Mouse (Mus musculus): ENCODE data around the gene Mast4. TPM values are rescaled to one million over a fixed set of nuclear protein-coding genes. Genes with fewer than 3 reads are reported as not detected.

Gene Mast4
- polyA plus RNA-seq, 1 experiment from 2014 or later = 21.1 TPM

DNA sequence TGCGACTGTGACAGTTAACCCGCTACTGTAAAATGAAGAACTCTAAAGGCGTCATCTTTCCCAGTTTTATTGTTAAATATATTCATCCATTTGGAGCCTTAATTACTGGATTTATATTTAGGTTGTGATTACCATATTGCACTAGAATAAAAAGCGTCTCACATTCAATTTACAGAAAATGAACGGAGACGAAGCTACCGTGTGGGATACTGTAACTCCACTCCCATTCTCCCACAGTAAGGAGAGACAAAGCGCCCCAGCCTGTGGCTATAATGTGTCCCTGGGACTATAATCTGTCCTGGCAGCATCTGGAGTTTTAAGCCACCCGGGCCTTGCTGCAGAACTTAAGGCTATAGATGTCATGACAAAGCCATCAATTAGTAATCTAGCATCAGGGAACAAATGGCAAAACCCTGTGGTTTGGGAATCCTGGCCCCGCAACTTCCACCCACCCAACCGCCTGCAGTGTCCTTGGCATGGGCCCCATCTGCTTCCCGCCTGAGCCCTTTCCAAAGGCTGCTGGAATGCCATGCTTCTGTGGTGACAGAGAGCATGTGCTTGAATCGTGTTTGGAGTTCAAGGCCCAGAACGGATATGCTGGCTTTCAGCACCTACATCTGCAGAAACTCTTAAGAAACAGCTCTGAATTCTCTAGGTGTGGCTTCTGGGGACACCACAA, 459.7 kb downstream of the Mast4 start:
- ATAC-seq (ENCODE audit: low read depth) (peak; percentile 66), DNase-seq (ENCODE audit: low spot score) (peak; percentile 76)
- WGBS = 74% methylated on average over 14 of the region's 14 CpGs
- Histone ChIP-seq H3K4me1 (ENCODE audit: control insufficient read depth, insufficient read depth, low read length) (peaks cover 19% of the 10 kb centered on the region; the same call in 1 of the 2 replicates), H3K27me3 (replicated peaks; ENCODE audit: control insufficient read depth, insufficient read depth, low read length) (no peaks in the 10 kb centered on the region), H3K4me3 (ENCODE audit: low read depth, low read length) (no peak overlapping the region), H3K27ac (replicated peaks; ENCODE audit: low read depth, low read length) (no peak overlapping the region), H3K4me2 (ENCODE audit: low read depth, low read length) (no peak overlapping the region), H3K9me3 (ENCODE audit: control insufficient read depth, low read length) (no peaks in the 10 kb centered on the region), H3K36me3 (ENCODE audit: control insufficient read depth, insufficient read depth, low read length) (no peaks in the 10 kb centered on the region), H3K9ac (ENCODE audit: low read depth, low read length) (no peak overlapping the region)

DNA sequence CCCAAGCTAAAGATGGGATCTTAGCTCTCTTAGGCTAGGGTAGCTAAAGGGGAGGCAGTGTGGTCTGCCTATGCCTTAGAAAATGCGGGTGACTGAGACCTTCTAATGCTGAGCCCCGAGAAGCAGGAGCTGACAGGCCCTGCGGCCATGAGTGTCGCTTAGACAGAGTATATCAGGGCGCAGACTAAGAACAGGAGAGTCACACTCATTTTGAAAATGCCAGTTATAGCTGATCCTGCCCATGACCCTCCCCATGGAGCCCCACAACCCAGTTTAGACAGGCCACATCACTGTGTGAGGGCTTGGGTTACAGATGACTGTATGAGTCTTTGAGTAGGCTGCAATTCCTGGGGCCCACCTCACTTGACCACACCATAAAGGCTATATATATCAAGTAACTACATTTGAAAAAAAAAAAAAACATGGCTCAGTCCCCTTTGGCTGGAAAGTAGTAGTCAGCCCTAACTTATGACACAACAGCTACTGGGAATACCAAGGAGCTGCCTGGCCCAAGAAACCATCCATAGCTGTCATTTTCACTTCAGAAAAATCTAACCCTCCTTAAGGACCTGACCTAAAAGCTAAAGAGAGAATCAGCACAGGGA, 460.8 kb downstream of the Mast4 start:
- DNase-seq (ENCODE audit: low spot score) (no peak), ATAC-seq (ENCODE audit: low read depth) (peak; percentile 71)
- H3K9me3 ChIP-seq (ENCODE audit: control insufficient read depth, low read length) = peaks cover 3% of the 10 kb centered on the region; the same call in 1 of the 2 replicates
- WGBS = 95% methylated on average over 5 of the region's 5 CpGs
- no peak overlapping the region for H3K27ac ChIP-seq (replicated peaks; ENCODE audit: low read depth, low read length)
- H3K4me3 ChIP-seq (ENCODE audit: low read depth, low read length) = no peak overlapping the region
- H3K27me3 ChIP-seq (replicated peaks; ENCODE audit: control insufficient read depth, insufficient read depth, low read length) = no peaks in the 10 kb centered on the region
- no peaks in the 10 kb centered on the region for H3K36me3 ChIP-seq (ENCODE audit: control insufficient read depth, insufficient read depth, low read length)
- H3K4me2 ChIP-seq (ENCODE audit: low read depth, low read length) = no peak overlapping the region
- peaks cover 19% of the 10 kb centered on the region; the same call in 1 of the 2 replicates for H3K4me1 ChIP-seq (ENCODE audit: control insufficient read depth, insufficient read depth, low read length)
- H3K9ac ChIP-seq (ENCODE audit: low read depth, low read length) = no peak overlapping the region; the same call in 1 of the 2 replicates

DNA sequence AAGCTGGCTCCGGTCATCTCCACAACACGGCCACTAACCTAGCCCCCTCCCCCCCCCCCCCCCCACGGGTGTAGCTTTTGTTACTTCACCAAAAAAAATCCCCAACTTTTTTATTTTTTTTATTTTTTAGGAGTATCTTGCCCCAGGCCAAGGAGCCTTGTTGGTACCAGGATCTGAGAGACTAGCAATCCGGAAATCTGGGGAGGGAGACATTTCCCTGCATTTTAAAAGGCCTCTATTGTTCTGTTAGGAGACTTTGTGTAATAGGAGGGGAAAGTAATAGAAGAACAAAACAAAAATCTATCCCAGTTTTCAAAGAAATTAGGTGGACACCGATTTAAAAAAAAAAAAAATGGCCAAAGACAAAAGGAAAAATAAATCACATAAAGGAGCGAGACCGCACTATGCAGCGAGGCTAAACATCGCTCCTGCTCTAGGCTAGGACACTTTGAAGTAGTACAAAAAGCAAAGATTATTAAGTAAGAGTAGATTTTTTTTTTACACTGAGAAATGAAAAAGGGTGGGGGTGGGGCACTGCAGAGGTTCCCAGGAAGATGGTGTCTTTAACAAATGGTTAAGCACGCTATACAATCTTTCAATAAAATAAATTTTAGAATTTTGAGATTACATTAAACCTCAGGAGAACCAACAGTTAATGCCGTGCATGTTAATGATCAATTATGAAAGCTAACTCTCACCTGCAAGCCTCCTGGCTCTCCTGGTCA, 462.8 kb downstream of the Mast4 start:
- peaks cover 15% of the 10 kb centered on the region; the same call in 1 of the 2 replicates for H3K4me1 ChIP-seq (ENCODE audit: control insufficient read depth, insufficient read depth, low read length)
- H3K27me3 ChIP-seq (replicated peaks; ENCODE audit: control insufficient read depth, insufficient read depth, low read length) = no peaks in the 10 kb centered on the region
- H3K36me3 ChIP-seq (ENCODE audit: control insufficient read depth, insufficient read depth, low read length) = no peaks in the 10 kb centered on the region
- no peak overlapping the region for H3K9ac ChIP-seq (ENCODE audit: low read depth, low read length)
- ATAC-seq (ENCODE audit: low read depth) (no peak), DNase-seq (ENCODE audit: low spot score) (no peak)
- no peak overlapping the region for H3K27ac ChIP-seq (replicated peaks; ENCODE audit: low read depth, low read length)
- WGBS = 64% methylated on average over 11 of the region's 11 CpGs
- H3K9me3 ChIP-seq (ENCODE audit: control insufficient read depth, low read length) = peaks cover 11% of the 10 kb centered on the region
- H3K4me2 ChIP-seq (ENCODE audit: low read depth, low read length) = no peak overlapping the region
- no peak overlapping the region for H3K4me3 ChIP-seq (ENCODE audit: low read depth, low read length)

DNA sequence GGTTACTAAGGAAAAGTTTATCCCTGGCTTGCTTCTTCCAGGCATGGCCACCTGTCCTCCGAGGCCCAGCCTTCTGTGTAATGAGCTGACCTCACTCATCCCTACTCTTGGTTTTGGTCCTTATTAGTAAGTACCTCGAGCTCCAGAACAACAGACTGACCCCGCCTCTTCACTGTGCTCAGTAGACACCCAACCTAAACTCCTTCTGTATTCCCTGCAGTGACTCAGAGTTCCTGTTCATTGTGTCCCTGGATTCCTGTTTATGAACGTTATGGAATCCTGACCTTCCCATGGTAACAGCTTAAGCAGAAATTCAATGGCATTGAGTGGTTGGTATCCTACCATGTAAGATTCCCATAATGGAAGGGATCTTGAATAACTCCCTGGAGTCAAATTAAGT, 464.8 kb downstream of the Mast4 start:
- no peaks in the 10 kb centered on the region for H3K36me3 ChIP-seq (ENCODE audit: control insufficient read depth, insufficient read depth, low read length)
- no peak overlapping the region for H3K4me3 ChIP-seq (ENCODE audit: low read depth, low read length)
- H3K4me2 ChIP-seq (ENCODE audit: low read depth, low read length) = no peak overlapping the region
- H3K27me3 ChIP-seq (replicated peaks; ENCODE audit: control insufficient read depth, insufficient read depth, low read length) = no peaks in the 10 kb centered on the region
- H3K9ac ChIP-seq (ENCODE audit: low read depth, low read length) = no peak overlapping the region
- no peak for ATAC-seq (ENCODE audit: low read depth)
- H3K4me1 ChIP-seq (ENCODE audit: control insufficient read depth, insufficient read depth, low read length) = peaks cover 13% of the 10 kb centered on the region
- WGBS = 77% methylated on average over 4 of the region's 4 CpGs
- DNase-seq (ENCODE audit: low spot score) = no peak
- H3K9me3 ChIP-seq (ENCODE audit: control insufficient read depth, low read length) = peaks cover 11% of the 10 kb centered on the region
- H3K27ac ChIP-seq (replicated peaks; ENCODE audit: low read depth, low read length) = no peak overlapping the region

DNA sequence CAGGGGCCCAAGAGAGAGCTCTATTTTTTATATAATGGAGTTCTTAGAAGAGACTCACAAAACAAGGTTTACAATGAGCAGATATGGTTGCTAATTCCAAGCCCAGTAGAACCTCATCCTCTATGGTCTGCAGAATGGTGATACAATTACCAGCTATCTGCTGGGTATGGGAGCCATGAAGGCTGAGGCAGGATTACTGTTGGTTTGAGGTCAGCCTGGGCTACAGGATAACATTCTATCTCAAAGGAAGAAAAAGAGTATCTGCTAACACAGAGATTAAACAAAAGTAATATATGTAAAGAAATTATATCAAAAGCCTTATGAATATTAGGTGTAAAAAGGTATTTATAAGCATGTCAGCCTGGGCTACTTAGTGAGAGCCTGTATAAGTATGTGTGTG, 467.5 kb downstream of the Mast4 start:
- ATAC-seq (ENCODE audit: low read depth) (no peak), DNase-seq (ENCODE audit: low spot score) (no peak)
- H3K27ac ChIP-seq (replicated peaks; ENCODE audit: low read depth, low read length) = no peak overlapping the region
- no peaks in the 10 kb centered on the region for H3K36me3 ChIP-seq (ENCODE audit: control insufficient read depth, insufficient read depth, low read length)
- H3K4me2 ChIP-seq (ENCODE audit: low read depth, low read length) = no peak overlapping the region
- H3K9me3 ChIP-seq (ENCODE audit: control insufficient read depth, low read length) = peaks cover 11% of the 10 kb centered on the region
- no peak overlapping the region for H3K9ac ChIP-seq (ENCODE audit: low read depth, low read length)
- peaks cover 14% of the 10 kb centered on the region for H3K4me1 ChIP-seq (ENCODE audit: control insufficient read depth, insufficient read depth, low read length)
- H3K27me3 ChIP-seq (replicated peaks; ENCODE audit: control insufficient read depth, insufficient read depth, low read length) = no peaks in the 10 kb centered on the region
- no peak overlapping the region for H3K4me3 ChIP-seq (ENCODE audit: low read depth, low read length)

DNA sequence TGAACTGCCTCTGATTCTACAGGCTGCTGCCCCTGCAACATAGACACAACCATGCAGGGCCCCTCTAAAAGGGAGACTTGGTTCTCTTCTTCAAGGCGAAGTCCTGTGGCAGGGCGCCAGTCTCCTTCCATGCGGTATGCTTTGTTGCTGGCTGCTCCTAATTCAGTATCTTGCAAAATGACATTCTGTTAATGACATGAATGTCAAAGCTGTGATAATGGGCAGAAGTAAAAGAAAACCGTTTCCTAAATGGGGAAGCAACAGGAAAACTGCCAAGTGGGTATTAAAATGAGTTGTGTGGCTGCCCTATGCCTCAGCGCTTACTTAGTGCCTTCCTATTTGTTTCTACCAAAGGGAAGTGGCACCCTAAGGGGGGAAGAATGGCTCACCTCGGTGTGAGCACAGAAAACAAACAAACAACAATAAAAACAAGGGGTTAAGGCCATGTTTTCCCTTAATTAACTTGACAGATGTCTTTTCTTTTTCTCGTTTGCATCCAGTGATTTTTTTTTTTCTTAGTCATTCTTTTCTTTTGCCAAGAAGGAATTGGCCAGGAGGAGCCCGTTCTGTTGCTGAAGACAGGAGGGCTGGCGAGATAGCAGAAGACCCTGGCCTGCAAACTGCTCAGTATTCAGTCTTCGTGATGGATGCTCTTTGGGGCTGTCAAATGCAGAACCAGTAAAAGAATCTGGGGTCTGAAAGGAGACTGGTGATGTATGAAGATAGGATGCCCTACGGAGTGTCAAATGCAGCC, 468.1 kb downstream of the Mast4 start:
- Histone ChIP-seq H3K9me3 (ENCODE audit: control insufficient read depth, low read length) (peaks cover 11% of the 10 kb centered on the region), H3K27ac (replicated peaks; ENCODE audit: low read depth, low read length) (peak overlapping the region; percentile 57), H3K4me3 (ENCODE audit: low read depth, low read length) (no peak overlapping the region), H3K4me2 (ENCODE audit: low read depth, low read length) (no peak overlapping the region), H3K9ac (ENCODE audit: low read depth, low read length) (no peak overlapping the region), H3K4me1 (ENCODE audit: control insufficient read depth, insufficient read depth, low read length) (peaks cover 14% of the 10 kb centered on the region), H3K36me3 (ENCODE audit: control insufficient read depth, insufficient read depth, low read length) (no peaks in the 10 kb centered on the region), H3K27me3 (replicated peaks; ENCODE audit: control insufficient read depth, insufficient read depth, low read length) (no peaks in the 10 kb centered on the region)
- ATAC-seq (ENCODE audit: low read depth) (peak; percentile 33; the same call in 1 of the 2 replicates), DNase-seq (ENCODE audit: low spot score) (peak; percentile 64)
- WGBS = 50% methylated on average over 11 of the region's 11 CpGs

DNA sequence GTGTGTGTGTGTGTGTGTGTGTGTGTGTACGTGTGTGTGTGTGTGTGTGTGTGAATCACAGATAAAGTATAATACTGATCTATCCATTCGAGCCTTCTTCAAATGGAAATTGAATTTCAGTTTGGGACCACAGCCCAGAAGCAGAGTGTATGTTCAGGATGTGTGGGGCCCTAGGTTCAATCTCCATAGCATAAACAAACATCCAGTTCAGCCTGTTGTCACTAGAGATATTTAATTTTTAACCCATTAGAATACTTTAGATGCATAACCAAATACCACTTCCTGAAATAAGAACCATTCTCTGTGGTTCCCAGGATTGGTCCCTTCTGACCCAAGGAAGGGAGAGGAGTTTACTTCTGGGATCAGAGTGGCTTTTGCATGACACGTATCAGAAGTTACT, 468.8 kb downstream of the Mast4 start:
- Histone ChIP-seq H3K9me3 (ENCODE audit: control insufficient read depth, low read length) (peaks cover 11% of the 10 kb centered on the region), H3K9ac (ENCODE audit: low read depth, low read length) (no peak overlapping the region), H3K4me2 (ENCODE audit: low read depth, low read length) (no peak overlapping the region), H3K4me3 (ENCODE audit: low read depth, low read length) (no peak overlapping the region), H3K27ac (replicated peaks; ENCODE audit: low read depth, low read length) (peak overlapping the region; percentile 57), H3K4me1 (ENCODE audit: control insufficient read depth, insufficient read depth, low read length) (peaks cover 18% of the 10 kb centered on the region), H3K27me3 (replicated peaks; ENCODE audit: control insufficient read depth, insufficient read depth, low read length) (no peaks in the 10 kb centered on the region), H3K36me3 (ENCODE audit: control insufficient read depth, insufficient read depth, low read length) (no peaks in the 10 kb centered on the region)
- ATAC-seq (ENCODE audit: low read depth) (peak; percentile 61; the same call in 1 of the 2 replicates), DNase-seq (ENCODE audit: low spot score) (no peak)
- 46% methylated on average over 3 of the region's 3 CpGs for WGBS

GRCm38 (mm10) chr13:102864840-102865239, 469.5 kb downstream of the Mast4 start:
- Histone ChIP-seq H3K9me3 (ENCODE audit: control insufficient read depth, low read length) (peaks cover 11% of the 10 kb centered on the region), H3K4me2 (ENCODE audit: low read depth, low read length) (no peak overlapping the region), H3K27me3 (replicated peaks; ENCODE audit: control insufficient read depth, insufficient read depth, low read length) (no peaks in the 10 kb centered on the region), H3K27ac (replicated peaks; ENCODE audit: low read depth, low read length) (no peak overlapping the region), H3K4me1 (ENCODE audit: control insufficient read depth, insufficient read depth, low read length) (peaks cover 23% of the 10 kb centered on the region), H3K4me3 (ENCODE audit: low read depth, low read length) (no peak overlapping the region), H3K9ac (ENCODE audit: low read depth, low read length) (no peak overlapping the region), H3K36me3 (ENCODE audit: control insufficient read depth, insufficient read depth, low read length) (no peaks in the 10 kb centered on the region)
- ATAC-seq (ENCODE audit: low read depth) (no peak), DNase-seq (ENCODE audit: low spot score) (no peak)
- 81% methylated on average over 1 of the region's 1 CpGs for WGBS
